Mouse (Mus musculus): ENCODE measurements around the gene Akap13.

DNA sequence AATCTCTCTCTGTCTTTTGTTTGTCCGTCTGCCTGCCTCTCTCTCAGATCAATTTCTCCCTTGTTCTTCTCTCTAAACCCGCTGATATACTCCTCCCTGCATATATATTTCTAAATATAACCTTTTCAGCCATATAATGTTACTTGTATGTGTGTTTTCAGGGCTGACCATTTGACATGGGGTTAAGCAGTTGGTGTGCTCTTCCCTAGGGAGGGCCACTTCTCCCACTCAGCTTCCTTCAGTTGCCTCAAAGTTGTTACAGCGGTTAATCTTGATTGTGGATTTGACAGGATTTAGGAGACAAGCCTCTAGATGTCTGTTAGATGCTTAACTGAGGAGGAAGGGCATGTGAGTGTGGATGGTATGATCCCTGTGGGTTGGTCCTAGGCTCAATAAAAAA lies 83.8 kb downstream of the Akap13 start:
- TF ChIP-seq POLR2A (IDR thresholded peaks at IDR 0.05; ENCODE audit: low read depth, low read length) (no peak), CTCF (conservative IDR thresholded peaks at IDR 0.05 in 1 of 2, IDR thresholded peaks at IDR 0.05 in 1 of 2; ENCODE audit: low read depth in 2 of 2, low read length in 2 of 2) (no peak), MAFK (IDR thresholded peaks at IDR 0.05; ENCODE audit: insufficient replicate concordance, low read length) (no peak), UBTF (IDR thresholded peaks at IDR 0.05; ENCODE audit: low read depth, low read length) (no peak), EP300 (IDR thresholded peaks at IDR 0.05; ENCODE audit: low read length) (no peak), ZC3H11A (IDR thresholded peaks at IDR 0.05; ENCODE audit: low read depth, low read length) (no peak), USF1 (IDR thresholded peaks at IDR 0.05; ENCODE audit: low read depth, low read length) (no peak), CHD2 (IDR thresholded peaks at IDR 0.05; ENCODE audit: low read length) (no peak), ZMIZ1 (IDR thresholded peaks at IDR 0.05; ENCODE audit: low read depth, low read length) (no peak), USF2 (conservative IDR thresholded peaks at IDR 0.05; ENCODE audit: low read depth, low read length) (no peak)
